Comparison of ENCODE assay signal across 8 mouse cellular contexts in genomic region chr9:107295616-107296015, GRCm38 (mm10). TPM values are rescaled to one million over a fixed set of nuclear protein-coding genes. Genes with fewer than 3 reads are reported as not detected.
A peak's percentile ranks its signal among the peaks of the same experiment; 100 is the strongest.
DNase-seq lines count a peak whose midpoint lies in the region; ATAC-seq and TF ChIP-seq lines count a peak whose summit lies in the region.

No protein-coding gene starts in this region.

- no peak overlapping the region for H3K27ac ChIP-seq in kidney, embryonic 14.5 days (ENCODE audit: low read depth, low read length)
- H3K27ac ChIP-seq in bone marrow macrophage, adult 2 months (ENCODE audit: insufficient read depth, low read depth, low read length) = no peak overlapping the region
- peak overlapping the region; percentile 81; the same call in 1 of the 2 replicates for H3K27ac ChIP-seq in intestine, embryonic 15.5 days

- TF ChIP-seq POLR2A in bone marrow macrophage, adult 2 months (IDR thresholded peaks at IDR 0.05; ENCODE audit: borderline replicate concordance, low read depth, low read length) = no peak

- 64% methylated on average over 4 of the region's 4 CpGs for WGBS in kidney, embryonic 14.5 days
- WGBS in intestine, embryonic 15.5 days = 51% methylated on average over 4 of the region's 4 CpGs

- H3K9ac ChIP-seq in kidney, embryonic 14.5 days (ENCODE audit: low read depth, low read length) = no peak overlapping the region
- no peak overlapping the region for H3K9ac ChIP-seq in intestine, embryonic 15.5 days

- ATAC-seq in kidney, embryonic 14.5 days (ENCODE audit: low FRiP score, low TSS enrichment) = no peak
- no peak for ATAC-seq in intestine, embryonic 15.5 days
- peak; percentile 45 for ATAC-seq in megakaryocyte-erythroid progenitor cell, adult 5-6 weeks (replicated peaks; ENCODE audit: low FRiP score, low TSS enrichment, poor library complexity, severe bottlenecking)

- peak overlapping the region; percentile 65; the same call in 1 of the 2 replicates for H3K4me3 ChIP-seq in kidney, embryonic 14.5 days (ENCODE audit: low read length)
- H3K4me3 ChIP-seq in bone marrow macrophage, adult 2 months (ENCODE audit: insufficient read depth, low read length) = peak overlapping the region; percentile 65; the same call in 1 of the 2 replicates
- H3K4me3 ChIP-seq in intestine, embryonic 15.5 days (replicated peaks) = 0 out of 2 replicates have a peak overlapping the region, but pooled peaks have one; percentile 62

- H3K36me3 ChIP-seq in kidney, embryonic 14.5 days (ENCODE audit: control insufficient read depth, insufficient read depth, low read length) = peaks cover 5% of the 10 kb centered on the region; the same call in 1 of the 2 replicates
- H3K36me3 ChIP-seq in intestine, embryonic 15.5 days = peaks cover 4% of the 10 kb centered on the region; the same call in 1 of the 2 replicates

- no peaks in the 10 kb centered on the region for H3K9me3 ChIP-seq in kidney, embryonic 14.5 days (ENCODE audit: control insufficient read depth, low read length)
- no peaks in the 10 kb centered on the region for H3K9me3 ChIP-seq in intestine, embryonic 15.5 days

- no peak for TF ChIP-seq CTCF in bone marrow macrophage, adult 2 months (IDR thresholded peaks at IDR 0.05; ENCODE audit: low read depth, low read length)

- peak overlapping the region; percentile 75; the same call in 1 of the 2 replicates for H3K4me2 ChIP-seq in kidney, embryonic 14.5 days (replicated peaks; ENCODE audit: low read depth, low read length)
- H3K4me2 ChIP-seq in intestine, embryonic 15.5 days (replicated peaks) = peak overlapping the region; percentile 76

- no peak for DNase-seq in kidney, postnatal 36 days
- no peak for DNase-seq in urinary bladder, adult 2 months (ENCODE audit: low spot score)
- no peak for DNase-seq in frontal cortex, postnatal 10 days (ENCODE audit: low spot score in 2 of 2)
- no peak for DNase-seq in spleen, postnatal 10 days (ENCODE audit: low spot score in 2 of 2)

- H3K27me3 ChIP-seq in kidney, embryonic 14.5 days (ENCODE audit: control insufficient read depth, insufficient read depth, low read length) = peaks cover 9% of the 10 kb centered on the region; the same call in 1 of the 2 replicates
- no peaks in the 10 kb centered on the region; the same call in 1 of the 2 replicates for H3K27me3 ChIP-seq in intestine, embryonic 15.5 days (replicated peaks)

- peaks cover 8% of the 10 kb centered on the region; the same call in 1 of the 2 replicates for H3K4me1 ChIP-seq in kidney, embryonic 14.5 days (ENCODE audit: control insufficient read depth, insufficient read depth, low read length)
- H3K4me1 ChIP-seq in bone marrow macrophage, adult 2 months (ENCODE audit: control insufficient read depth, insufficient read depth, low read length) = peaks cover 10% of the 10 kb centered on the region
- peaks cover 24% of the 10 kb centered on the region for H3K4me1 ChIP-seq in intestine, embryonic 15.5 days (replicated peaks)

RNA-seq across cellular contexts. Expression of gene Cish, which starts 0.2 kb away (rescaled TPM):
- 6.3 and 7.1 TPM in 2 replicates for polyA plus RNA-seq in kidney, embryonic 14.5 days (2014; fragmentation: Nextera tagmentation; extraction: Ambion mirVana)
- polyA plus RNA-seq in bone marrow macrophage, adult 2 months (2012; ENCODE audit: insufficient read depth, insufficient read length, missing spikeins) = 0.80 and 0.83 TPM in 2 replicates
- 16.2 and 16.8 TPM in 2 replicates for polyA plus RNA-seq in intestine, embryonic 15.5 days (2015; fragmentation: Nextera tagmentation; extraction: Ambion mirVana)
- total RNA-seq in megakaryocyte-erythroid progenitor cell, adult 5-6 weeks (2014; fragmentation: Nextera tagmentation) = 2.9 and 9.3 TPM in 2 replicates
- 1.2 and 1.6 TPM in 2 replicates for total RNA-seq in megakaryocyte-erythroid progenitor cell, adult 5-6 weeks (2017)
- 11.7 and 14.7 TPM in 2 replicates for polyA plus RNA-seq in urinary bladder, adult 2 months (2012; rRNA removed)

RNA-seq across cellular contexts. Expression of gene Mapkapk3, which starts 5.9 kb away (rescaled TPM):
- 3.8 and 6.5 TPM in 2 replicates for polyA plus RNA-seq in kidney, embryonic 14.5 days (2014; fragmentation: Nextera tagmentation; extraction: Ambion mirVana)
- polyA plus RNA-seq in bone marrow macrophage, adult 2 months (2012; ENCODE audit: insufficient read depth, insufficient read length, missing spikeins) = 51.9 and 53.6 TPM in 2 replicates
- polyA plus RNA-seq in intestine, embryonic 15.5 days (2015; fragmentation: Nextera tagmentation; extraction: Ambion mirVana) = 34.8 and 35.4 TPM in 2 replicates
- total RNA-seq in megakaryocyte-erythroid progenitor cell, adult 5-6 weeks (2014; fragmentation: Nextera tagmentation) = 26.8 and 34.0 TPM in 2 replicates
- 26.9 and 31.6 TPM in 2 replicates for total RNA-seq in megakaryocyte-erythroid progenitor cell, adult 5-6 weeks (2017)
- polyA plus RNA-seq in urinary bladder, adult 2 months (2012; rRNA removed) = 50.7 and 54.4 TPM in 2 replicates

RNA-seq across cellular contexts. Expression of gene Hemk1, which starts 42.5 kb away (rescaled TPM):
- polyA plus RNA-seq in kidney, embryonic 14.5 days (2014; fragmentation: Nextera tagmentation; extraction: Ambion mirVana) = 9.7 and 11.3 TPM in 2 replicates
- 14.1 and 15.3 TPM in 2 replicates for polyA plus RNA-seq in bone marrow macrophage, adult 2 months (2012; ENCODE audit: insufficient read depth, insufficient read length, missing spikeins)
- 9.0 and 11.1 TPM in 2 replicates for polyA plus RNA-seq in intestine, embryonic 15.5 days (2015; fragmentation: Nextera tagmentation; extraction: Ambion mirVana)
- total RNA-seq in megakaryocyte-erythroid progenitor cell, adult 5-6 weeks (2014; fragmentation: Nextera tagmentation) = 5.8 and 18.8 TPM in 2 replicates
- total RNA-seq in megakaryocyte-erythroid progenitor cell, adult 5-6 weeks (2017) = 4.9 and 9.0 TPM in 2 replicates
- 19.7 and 20.0 TPM in 2 replicates for polyA plus RNA-seq in urinary bladder, adult 2 months (2012; rRNA removed)

RNA-seq across cellular contexts. Expression of gene 6430571L13Rik, which starts 44.8 kb away (rescaled TPM):
- polyA plus RNA-seq in kidney, embryonic 14.5 days (2014; fragmentation: Nextera tagmentation; extraction: Ambion mirVana) = 0.31 and 0.43 TPM in 2 replicates
- not detected in 2 replicates for polyA plus RNA-seq in bone marrow macrophage, adult 2 months (2012; ENCODE audit: insufficient read depth, insufficient read length, missing spikeins)
- polyA plus RNA-seq in intestine, embryonic 15.5 days (2015; fragmentation: Nextera tagmentation; extraction: Ambion mirVana) = 0.28 and 0.40 TPM in 2 replicates
- not detected in 2 replicates for total RNA-seq in megakaryocyte-erythroid progenitor cell, adult 5-6 weeks (2014; fragmentation: Nextera tagmentation)
- 0.47 TPM in 1 of 2 replicates, not detected in the other for total RNA-seq in megakaryocyte-erythroid progenitor cell, adult 5-6 weeks (2017)
- 1.7 and 1.9 TPM in 2 replicates for polyA plus RNA-seq in urinary bladder, adult 2 months (2012; rRNA removed)
